Mouse (Mus musculus) WW6 (cell line): ENCODE measurements at regions not wholly inside any gene's neighbourhood (a gene's known extent, or its start where the extent isn't known, plus 50 kb on each side); places are given as distances from the start of the nearest gene placed in this dataset.
"Not testable (repeated sequence)": the region's sequence is repeated elsewhere in the genome, so short reads cannot be mapped to it uniquely, and the experiment has no call there.

Experiments
- DNase-seq: peaks from one replicate; pipeline ENCODE4 v3.0.0-alpha.2; 2013; ENCODE audit warnings: low read depth, low spot score

GRCm38 (mm10) chr4:8084954-8085639 is 153.7 kb downstream of the Car8 start:
- DNase-seq, result no peak

- no peak for DNase-seq
Observed at GRCm38 (mm10) chr4:8079349-8079748, 159.5 kb downstream of the Car8 start.

- DNase-seq, result no peak
Observed at GRCm38 (mm10) chr4:8072989-8073573, 165.8 kb downstream of the Car8 start.

DNA sequence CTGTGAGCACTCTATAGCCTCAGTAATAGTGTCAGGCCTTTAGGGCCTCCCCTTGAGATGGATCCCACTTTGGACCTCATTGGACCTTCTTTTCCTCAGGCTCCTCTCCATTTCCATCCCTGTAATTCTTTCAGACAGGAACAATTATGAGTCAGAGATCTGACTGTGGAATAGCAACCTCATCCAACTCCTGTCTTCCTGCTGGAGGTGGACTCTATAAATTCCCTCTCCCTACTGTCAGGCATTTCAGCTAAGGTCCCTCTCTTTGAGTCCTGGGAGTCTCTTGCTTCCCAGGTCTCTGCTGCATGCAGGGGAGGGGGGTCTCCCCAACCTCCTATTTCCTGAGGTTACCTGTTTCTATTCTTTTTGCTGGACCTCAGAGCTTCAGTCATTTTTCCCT is 168.1 kb downstream of the Car8 start:
- DNase-seq, result not testable (repeated sequence)

- no peak for DNase-seq
Observed at GRCm38 (mm10) chr4:8068086-8068485, 170.8 kb downstream of the Car8 start.

- no peak for DNase-seq
Observed at GRCm38 (mm10) chr4:8041776-8042175, 197.1 kb downstream of the Car8 start.

DNA sequence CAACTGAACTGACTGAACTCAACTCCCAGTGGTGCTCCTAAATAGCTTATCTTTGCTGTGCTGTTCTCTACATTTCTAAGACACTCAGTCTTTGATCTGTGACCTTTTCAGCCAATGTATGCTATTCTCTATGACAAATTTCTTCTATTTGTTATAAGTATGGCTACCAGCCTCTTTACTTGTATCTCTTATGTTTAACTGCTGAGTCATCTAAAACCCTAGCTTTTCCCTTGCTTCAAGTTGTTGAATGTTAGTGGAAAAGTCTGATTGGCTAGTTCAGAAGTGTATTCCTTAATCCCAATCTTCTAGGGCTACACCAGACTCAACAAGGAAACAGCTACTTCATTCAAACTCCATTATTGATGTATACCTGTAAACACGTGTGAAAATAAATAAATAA is 201.0 kb downstream of the Car8 start:
- no peak for DNase-seq

DNA sequence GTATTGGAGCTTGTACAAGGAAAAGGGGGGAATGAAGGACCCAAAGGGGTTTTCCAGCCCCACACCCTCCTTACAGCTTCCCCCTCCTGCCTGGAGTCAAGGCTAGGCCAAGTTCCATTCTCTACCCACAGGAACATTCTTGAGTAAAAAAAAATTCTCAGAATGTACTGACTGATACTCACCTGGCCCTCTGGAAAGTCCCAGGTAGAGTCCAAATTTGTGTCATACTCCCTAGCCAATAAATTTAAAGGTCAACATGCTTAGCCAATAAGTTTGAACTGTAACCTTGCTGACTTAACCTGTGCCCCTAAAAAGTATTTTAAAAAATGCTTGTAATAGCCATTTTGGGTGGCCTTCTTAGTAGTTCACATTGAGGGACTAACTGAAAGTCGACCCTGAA is 205.4 kb downstream of the Car8 start:
- not testable (repeated sequence) for DNase-seq

- DNase-seq, result no peak
Observed at GRCm38 (mm10) chr4:8005155-8005554, 233.7 kb downstream of the Car8 start.

DNA sequence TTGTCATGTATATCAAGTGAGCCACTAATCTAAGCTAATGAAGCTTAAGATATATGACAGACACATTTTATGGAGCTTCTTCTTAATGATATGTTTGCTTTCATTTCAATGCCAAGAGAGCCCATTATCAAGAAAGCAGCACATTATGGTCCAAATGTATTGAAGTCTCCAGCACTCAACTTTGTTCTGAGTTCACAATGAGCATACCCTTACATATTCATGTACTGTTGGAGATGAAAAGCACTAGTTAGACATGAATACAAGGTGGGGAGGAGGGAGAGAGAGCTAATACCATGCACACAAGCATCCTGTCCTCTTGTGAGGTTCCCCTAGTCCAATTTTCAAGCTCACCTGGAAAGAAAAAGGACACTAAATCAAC is 241.3 kb downstream of the Car8 start:
- DNase-seq, result no peak

GRCm38 (mm10) chr4:7996923-7997574 is 241.8 kb downstream of the Car8 start:
- no peak for DNase-seq

DNA sequence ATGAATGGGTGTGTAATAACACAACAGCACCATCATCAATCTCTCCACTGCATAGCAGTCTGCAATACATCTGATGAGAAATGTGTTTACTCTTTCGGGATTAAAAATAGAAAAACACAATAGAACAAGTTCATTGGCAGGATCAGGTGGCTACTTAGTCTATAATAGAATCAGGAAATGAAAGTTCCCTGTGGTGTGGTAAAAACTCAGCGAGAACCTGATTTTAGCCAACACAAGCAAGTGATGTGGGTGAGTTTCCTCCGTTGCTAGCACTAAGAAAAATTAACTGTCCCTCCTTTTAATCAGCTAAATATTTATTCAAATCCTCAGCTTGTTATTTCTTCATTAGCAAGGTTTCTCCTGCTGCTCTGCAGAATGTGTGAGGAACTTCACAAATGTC is 245.9 kb downstream of the Car8 start:
- no peak for DNase-seq

DNA sequence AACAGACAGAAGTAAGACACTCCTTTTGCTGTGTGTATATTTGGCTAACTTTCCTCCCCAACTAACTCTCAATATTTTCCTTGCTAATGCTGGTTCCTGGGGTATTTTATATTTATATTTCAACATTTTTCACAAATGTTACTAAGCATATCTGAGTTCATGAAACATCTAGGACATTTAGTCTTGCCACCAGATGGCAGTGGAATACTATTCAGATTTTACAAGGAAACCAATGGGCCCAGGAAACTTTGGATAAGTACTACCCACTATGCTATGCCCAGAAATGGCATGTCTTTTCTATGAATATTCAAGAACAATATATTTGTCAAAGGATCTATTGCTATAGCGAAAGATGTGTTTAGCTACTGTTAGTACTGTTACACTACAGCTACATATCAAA is 251.1 kb downstream of the Car8 start:
- no peak for DNase-seq

- DNase-seq, result no peak
Observed at GRCm38 (mm10) chr4:7987346-7987745, 251.5 kb downstream of the Car8 start.

- no peak for DNase-seq
Observed at GRCm38 (mm10) chr4:7984814-7985213, 254.0 kb downstream of the Car8 start.

- DNase-seq, result no peak
Observed at GRCm38 (mm10) chr4:7979772-7980351, 259.0 kb downstream of the Car8 start.

GRCm38 (mm10) chr4:7977661-7978444 is 261.0 kb downstream of the Car8 start:
- no peak for DNase-seq

- no peak for DNase-seq
Observed at GRCm38 (mm10) chr4:7970272-7970671, 268.6 kb downstream of the Car8 start.

DNA sequence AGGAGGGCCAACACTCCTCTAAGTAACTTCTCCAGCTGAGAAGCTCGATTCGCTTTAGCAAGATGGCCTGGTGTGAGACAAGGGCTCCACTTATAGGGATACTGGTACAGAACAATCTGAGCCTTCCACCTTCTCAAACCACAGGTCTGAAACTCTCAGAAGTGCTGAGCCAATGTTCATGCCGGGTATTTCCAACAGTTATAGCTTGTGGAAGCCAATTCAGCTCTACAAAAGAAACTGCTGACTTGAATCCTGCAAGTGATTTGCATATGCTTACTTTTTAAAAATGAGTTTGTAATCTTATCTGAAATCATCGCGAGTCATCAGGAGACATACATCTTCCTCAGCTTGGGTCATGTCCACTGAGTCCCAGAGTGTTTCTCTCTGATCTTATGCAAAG is 273.2 kb downstream of the Car8 start:
- no peak for DNase-seq

DNA sequence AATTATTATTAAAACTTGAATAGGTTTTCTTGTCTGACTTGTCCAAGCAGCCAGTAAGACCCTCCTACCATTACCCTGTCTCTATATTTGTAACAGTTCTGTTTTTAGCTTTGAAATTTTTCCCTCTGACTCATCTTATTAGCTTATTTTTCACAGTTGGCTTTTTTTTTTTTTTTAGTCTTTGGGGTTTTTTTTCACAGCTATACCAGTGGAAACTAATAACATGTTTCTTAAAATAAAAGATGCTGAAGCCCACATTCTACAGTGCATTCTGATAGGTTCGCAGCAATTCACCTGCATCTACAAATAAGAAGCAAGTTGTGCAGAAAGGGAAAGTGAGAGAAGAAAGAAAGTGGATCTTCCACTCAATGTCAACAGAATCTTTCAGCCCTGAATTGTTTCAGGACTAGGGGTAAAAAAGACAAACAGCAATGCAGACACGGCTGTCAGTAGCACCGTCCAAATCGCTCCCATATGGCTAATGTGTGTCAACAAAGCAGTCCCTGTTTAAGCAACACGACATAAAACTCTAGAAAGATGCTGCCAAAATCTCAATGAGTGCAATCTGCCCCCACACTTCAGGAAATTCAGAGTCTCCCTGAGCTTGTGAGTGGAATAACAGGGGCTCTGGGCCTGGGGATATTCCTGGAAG is 277.2 kb downstream of the Car8 start:
- no peak for DNase-seq

DNA sequence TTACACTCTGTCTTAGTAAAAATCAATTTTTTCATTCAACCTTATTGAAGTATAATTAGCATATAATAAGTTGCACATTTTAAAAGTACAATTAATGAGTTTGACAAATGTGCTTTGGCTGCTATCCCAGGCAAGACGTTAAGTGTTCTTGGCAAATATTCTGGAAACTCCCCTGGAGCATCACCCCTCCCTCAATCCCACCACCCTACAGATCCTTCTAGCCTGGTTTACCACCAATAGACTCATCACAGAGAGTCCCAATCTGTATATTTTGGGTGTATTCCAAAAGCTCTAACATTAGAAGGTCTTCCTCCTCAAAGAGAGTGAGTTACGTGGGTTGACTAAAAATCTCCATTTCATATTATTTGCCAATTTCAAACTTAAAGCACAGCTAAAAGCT is 278.5 kb downstream of the Car8 start:
- no peak for DNase-seq

- DNase-seq, result no peak
Observed at GRCm38 (mm10) chr4:7948020-7948419, 290.8 kb downstream of the Car8 start.
